Mouse (Mus musculus) kidney, embryonic 15.5 days (tissue): ENCODE data around the gene Spink2. TPM values are rescaled to one million over a fixed set of nuclear protein-coding genes. Genes with fewer than 3 reads are reported as not detected.

ENCODE experiments used
- ATAC-seq: fragments of 200-750 bp; cut with Nextera tagmentation; replicated peaks from 2 replicates; pipeline ENCODE4 v1.8.0; 2017; ENCODE audit warnings: moderate TSS enrichment; ENCODE audit not compliant: low FRiP score
- H3K27ac ChIP-seq: fragments of 300-500 bp; sonication (generic); 2 replicates; pipeline ENCODE4 v1.5.1; 2015; ENCODE audit warnings: mild to moderate bottlenecking, inconsistent platforms
- H3K27me3 ChIP-seq: fragments of 300-500 bp; sonication (generic); 2 replicates; pipeline ENCODE4 v1.6.1; 2015; ENCODE audit warnings: inconsistent platforms
- H3K36me3 ChIP-seq: fragments of 300-500 bp; sonication (generic); 2 replicates; pipeline ENCODE4 v1.6.1; 2015; ENCODE audit warnings: inconsistent platforms
- H3K4me1 ChIP-seq: fragments of 300-500 bp; sonication (generic); 2 replicates; pipeline ENCODE4 v1.6.1; 2015; ENCODE audit warnings: inconsistent platforms
- H3K4me2 ChIP-seq: fragments of 300-500 bp; sonication (generic); 2 replicates; pipeline ENCODE4 v1.6.1; 2015; ENCODE audit warnings: moderate library complexity, mild to moderate bottlenecking, inconsistent platforms
- H3K4me3 ChIP-seq: fragments of 300-500 bp; sonication (generic); replicated peaks from 2 replicates; pipeline ENCODE4 v1.5.1; 2015; ENCODE audit warnings: mild to moderate bottlenecking, inconsistent platforms
- H3K9ac ChIP-seq: fragments of 300-500 bp; sonication (generic); 2 replicates; pipeline ENCODE4 v1.6.1; 2015; ENCODE audit warnings: mild to moderate bottlenecking, inconsistent platforms
- H3K9me3 ChIP-seq: fragments of 300-500 bp; sonication (generic); replicated peaks from 2 replicates; pipeline ENCODE4 v1.6.1; 2016; ENCODE audit warnings: inconsistent platforms
- WGBS: fragments of 180-500 bp; shearing (Covaris S2); methylation state at CpG from one replicate; pipeline ENCODE4 v1.1.7; 2015; ENCODE audit warnings: mixed read lengths; 5-methylcytosine and 5-hydroxymethylcytosine counted together
- polyA plus RNA-seq: library from polyadenylated mRNA; unstranded; fragments of >200 nt; fragmentation: Nextera tagmentation; extraction: Ambion mirVana; gene quantifications from 2 replicates; pipeline ENCODE4 v1.2.1, GENCODE M21; 2015

Gene Spink2
- 2.1 TPM in 2 replicates for polyA plus RNA-seq

GRCm38 (mm10) chr5:77211236-77211635, at the start of gene Spink2:
Gene Spink2 (minus strand): TSS chr5:77211471.
- Histone ChIP-seq H3K36me3 (no peaks in the 10 kb centered on the region), H3K9me3 (no peaks in the 10 kb centered on the region), H3K4me2 (peak within 1 kb of the TSS; percentile 74), H3K4me3 (peak within 1 kb of the TSS; percentile 37), H3K27ac (no peak within 1 kb of the TSS), H3K4me1 (peaks cover 10% of the 10 kb centered on the region), H3K27me3 (no peaks in the 10 kb centered on the region), H3K9ac (no peak within 1 kb of the TSS)
- peak; percentile 85 for ATAC-seq
- WGBS, result 7% methylated on average over 18 of the region's 18 CpGs

GRCm38 (mm10) chr5:77260141-77260540, 48.9 kb upstream of the Spink2 start:
- no peak for ATAC-seq
- Histone ChIP-seq H3K36me3 (no peaks in the 10 kb centered on the region), H3K9me3 (no peaks in the 10 kb centered on the region), H3K27ac (no peak overlapping the region), H3K27me3 (no peaks in the 10 kb centered on the region), H3K4me3 (no peak overlapping the region), H3K9ac (no peak overlapping the region), H3K4me2 (no peak overlapping the region), H3K4me1 (peaks cover 9% of the 10 kb centered on the region)
- WGBS, result 34% methylated on average over 6 of the region's 6 CpGs

- no peak overlapping the region for H3K4me2 ChIP-seq
- no peaks in the 10 kb centered on the region for H3K27me3 ChIP-seq
- H3K4me1 ChIP-seq, result 0 out of 2 replicates have a peak, but pooled peaks cover 4% of the 10 kb centered on the region
- no peak for ATAC-seq
- no peak overlapping the region for H3K27ac ChIP-seq
- H3K36me3 ChIP-seq, result no peaks in the 10 kb centered on the region
- H3K9ac ChIP-seq, result no peak overlapping the region
- H3K9me3 ChIP-seq, result no peaks in the 10 kb centered on the region
- H3K4me3 ChIP-seq, result no peak overlapping the region
Measured at GRCm38 (mm10) chr5:77259315-77259714, 48.0 kb upstream of the Spink2 start.

- no peak; the same call in 1 of the 2 replicates for ATAC-seq
- 82% methylated on average over 3 of the region's 3 CpGs for WGBS
Measured at GRCm38 (mm10) chr5:77257603-77258002, 46.3 kb upstream of the Spink2 start.

GRCm38 (mm10) chr5:77254402-77254801, 43.1 kb upstream of the Spink2 start:
- Histone ChIP-seq H3K4me3 (no peak overlapping the region), H3K27ac (no peak overlapping the region), H3K4me1 (no peaks in the 10 kb centered on the region), H3K36me3 (no peaks in the 10 kb centered on the region), H3K9ac (no peak overlapping the region), H3K9me3 (no peaks in the 10 kb centered on the region), H3K4me2 (no peak overlapping the region), H3K27me3 (no peaks in the 10 kb centered on the region)
- no peak for ATAC-seq
- WGBS, result 79% methylated on average over 3 of the region's 3 CpGs

More at GRCm38 (mm10) chr5:77257603-77258002, 46.3 kb upstream of the Spink2 start:
- no peak overlapping the region for H3K4me3 ChIP-seq
- H3K36me3 ChIP-seq, result no peaks in the 10 kb centered on the region
- H3K27me3 ChIP-seq, result no peaks in the 10 kb centered on the region
- 0 out of 2 replicates have a peak, but pooled peaks cover 4% of the 10 kb centered on the region for H3K4me1 ChIP-seq
- no peak overlapping the region for H3K4me2 ChIP-seq
- H3K27ac ChIP-seq, result no peak overlapping the region
- no peaks in the 10 kb centered on the region for H3K9me3 ChIP-seq
- H3K9ac ChIP-seq, result no peak overlapping the region

GRCm38 (mm10) chr5:77253154-77253553, 41.9 kb upstream of the Spink2 start:
- whole genome bisulfite sequencing, result 86% methylated on average over 1 of the region's 1 CpGs
- H3K9ac ChIP-seq, result no peak overlapping the region

GRCm38 (mm10) chr5:77252115-77252827, 41.0 kb upstream of the Spink2 start:
- Histone ChIP-seq H3K36me3 (no peaks in the 10 kb centered on the region), H3K27ac (no peak overlapping the region), H3K4me3 (no peak overlapping the region), H3K9ac (no peak overlapping the region), H3K9me3 (no peaks in the 10 kb centered on the region), H3K4me1 (no peaks in the 10 kb centered on the region), H3K27me3 (no peaks in the 10 kb centered on the region), H3K4me2 (no peak overlapping the region)
- WGBS, result 61% methylated on average over 8 of the region's 8 CpGs
- no peak for ATAC-seq

More at GRCm38 (mm10) chr5:77253154-77253553, 41.9 kb upstream of the Spink2 start:
- Histone ChIP-seq H3K36me3 (no peaks in the 10 kb centered on the region), H3K4me3 (no peak overlapping the region), H3K4me2 (no peak overlapping the region), H3K4me1 (no peaks in the 10 kb centered on the region), H3K27ac (no peak overlapping the region), H3K27me3 (no peaks in the 10 kb centered on the region), H3K9me3 (no peaks in the 10 kb centered on the region)
- ATAC-seq, result no peak

- no peaks in the 10 kb centered on the region for H3K27me3 ChIP-seq
- H3K9me3 ChIP-seq, result no peaks in the 10 kb centered on the region
- H3K27ac ChIP-seq, result no peak overlapping the region
- H3K4me2 ChIP-seq, result no peak overlapping the region
- H3K9ac ChIP-seq, result no peak overlapping the region
- 38% methylated on average over 5 of the region's 5 CpGs for WGBS
- no peaks in the 10 kb centered on the region for H3K36me3 ChIP-seq
- H3K4me3 ChIP-seq, result no peak overlapping the region
- no peaks in the 10 kb centered on the region for H3K4me1 ChIP-seq
- no peak for ATAC-seq
Measured at GRCm38 (mm10) chr5:77251656-77252055, 40.4 kb upstream of the Spink2 start.

GRCm38 (mm10) chr5:77250083-77250482, 38.8 kb upstream of the Spink2 start:
- ATAC-seq, result no peak
- Histone ChIP-seq H3K9me3 (no peaks in the 10 kb centered on the region), H3K27ac (no peak overlapping the region), H3K4me3 (no peak overlapping the region), H3K9ac (no peak overlapping the region), H3K4me1 (peaks cover 13% of the 10 kb centered on the region), H3K36me3 (no peaks in the 10 kb centered on the region), H3K4me2 (no peak overlapping the region), H3K27me3 (no peaks in the 10 kb centered on the region)
- 75% methylated on average over 9 of the region's 9 CpGs for WGBS

GRCm38 (mm10) chr5:77245787-77246671, 34.8 kb upstream of the Spink2 start:
- H3K9me3 ChIP-seq, result no peaks in the 10 kb centered on the region
- peak overlapping the region; percentile 34 for H3K4me3 ChIP-seq
- no peaks in the 10 kb centered on the region for H3K36me3 ChIP-seq
- 24% methylated on average over 26 of the region's 26 CpGs for WGBS
- peak; percentile 86 for ATAC-seq
- peak overlapping the region; percentile 7 for H3K27ac ChIP-seq
- peak overlapping the region; percentile 58 for H3K4me2 ChIP-seq
- H3K27me3 ChIP-seq, result no peaks in the 10 kb centered on the region
- peaks cover 13% of the 10 kb centered on the region for H3K4me1 ChIP-seq
- H3K9ac ChIP-seq, result no peak overlapping the region

- peak overlapping the region; percentile 34 for H3K4me3 ChIP-seq
- peaks cover 13% of the 10 kb centered on the region for H3K4me1 ChIP-seq
- H3K36me3 ChIP-seq, result no peaks in the 10 kb centered on the region
- no peak overlapping the region for H3K9ac ChIP-seq
- no peaks in the 10 kb centered on the region for H3K9me3 ChIP-seq
- no peak; the same call in 1 of the 2 replicates for ATAC-seq
- H3K4me2 ChIP-seq, result peak overlapping the region; percentile 58
- H3K27me3 ChIP-seq, result no peaks in the 10 kb centered on the region
- peak overlapping the region; percentile 7 for H3K27ac ChIP-seq
- 39% methylated on average over 7 of the region's 7 CpGs for WGBS
Measured at GRCm38 (mm10) chr5:77245463-77245786, 34.2 kb upstream of the Spink2 start.

GRCm38 (mm10) chr5:77244331-77244987, 33.2 kb upstream of the Spink2 start:
- 54% methylated on average over 8 of the region's 8 CpGs for WGBS
- H3K27ac ChIP-seq, result no peak overlapping the region
- no peak overlapping the region for H3K4me3 ChIP-seq
- 0 out of 2 replicates have a peak, but pooled peaks have one; percentile 24 for ATAC-seq
- no peaks in the 10 kb centered on the region for H3K36me3 ChIP-seq
- H3K9me3 ChIP-seq, result no peaks in the 10 kb centered on the region
- peaks cover 13% of the 10 kb centered on the region for H3K4me1 ChIP-seq
- H3K4me2 ChIP-seq, result no peak overlapping the region
- H3K9ac ChIP-seq, result no peak overlapping the region
- no peaks in the 10 kb centered on the region for H3K27me3 ChIP-seq
